13 mouse cellular contexts compared by ENCODE assay signal in genomic region chr5:119575124-119575523, GRCm38 (mm10).
A peak's percentile ranks its signal among the peaks of the same experiment; 100 is the strongest.
DNase-seq lines count a peak whose midpoint lies in the region; ATAC-seq and TF ChIP-seq lines count a peak whose summit lies in the region.
"Had no signal": no experiment of that assay in that cellular context is flagged by ENCODE, and none has a peak within 500 bp of the region (broad histone marks: within the 10 kb centered on the region; RNA-seq: fewer than 3 reads in every experiment).

No protein-coding gene starts in this region.

- no peak for TF ChIP-seq CTCF in heart, postnatal 0 days (IDR thresholded peaks at IDR 0.05; ENCODE audit: low read depth)
- TF ChIP-seq CTCF in layer of hippocampus, adult 2 months (conservative IDR thresholded peaks at IDR 0.05): no peak

- H3K27me3 ChIP-seq in heart, postnatal 0 days (ENCODE audit: control insufficient read depth, insufficient read depth, low read length): no peaks in the 10 kb centered on the region
- H3K27me3 ChIP-seq in liver, embryonic 15.5 days: no peaks in the 10 kb centered on the region
- H3K27me3 ChIP-seq: hindbrain, embryonic 15.5 days had no signal

- H3K27ac ChIP-seq in heart, postnatal 0 days (ENCODE audit: low read depth): peak overlapping the region; percentile 68
- no peak overlapping the region for H3K27ac ChIP-seq in liver, embryonic 15.5 days (replicated peaks)
- H3K27ac ChIP-seq in layer of hippocampus, adult 2 months: no peak overlapping the region
- H3K27ac ChIP-seq: hindbrain, embryonic 15.5 days had no signal

- DNase-seq in gastrocnemius, postnatal 25 days: peak; percentile 6
- no peak for DNase-seq in gastrocnemius, adult 18-20 months (ENCODE audit: low spot score)
- DNase-seq in adrenal gland, postnatal 36 days: peak; percentile 85 to 87
- DNase-seq in heart, postnatal 0 days (ENCODE audit: low spot score): peak; percentile 93
- DNase-seq in thymus, adult 18-20 months: no peak
- DNase-seq in right cerebral cortex, postnatal 25 days: no peak
- DNase-seq in layer of hippocampus, adult 2 months (ENCODE audit: low spot score in 2 of 2): no peak
- DNase-seq: cerebellum, adult 9-10 months; kidney, postnatal 25 days; right cerebral cortex, adult 18-20 months had no signal

- TF ChIP-seq EP300 in heart, postnatal 0 days (IDR thresholded peaks at IDR 0.05; ENCODE audit: low read depth): peak; percentile 96

- WGBS in heart, postnatal 0 days: 3% methylated on average over 14 of the region's 14 CpGs
- 22% methylated on average over 14 of the region's 14 CpGs for WGBS in liver, embryonic 15.5 days (ENCODE audit: insufficient replicate concordance)

- no peak overlapping the region for H3K4me3 ChIP-seq in heart, postnatal 0 days (ENCODE audit: low read depth, low read length)
- H3K4me3 ChIP-seq in liver, embryonic 15.5 days (replicated peaks): no peak overlapping the region
- no peak overlapping the region for H3K4me3 ChIP-seq in layer of hippocampus, adult 2 months
- H3K4me3 ChIP-seq: hindbrain, embryonic 15.5 days had no signal

- ATAC-seq in heart, postnatal 0 days (ENCODE audit: insufficient read depth, low read depth): peak; percentile 96
- peak; percentile 47; the same call in 1 of the 2 replicates for ATAC-seq in liver, embryonic 15.5 days (ENCODE audit: insufficient read depth)

- H3K4me2 ChIP-seq in heart, postnatal 0 days (ENCODE audit: low read depth, low read length): no peak overlapping the region
- H3K4me2 ChIP-seq in liver, embryonic 15.5 days: no peak overlapping the region
- H3K4me2 ChIP-seq: hindbrain, embryonic 15.5 days had no signal

- peaks cover 15% of the 10 kb centered on the region for H3K9me3 ChIP-seq in heart, postnatal 0 days (replicated peaks; ENCODE audit: control insufficient read depth, low read length)
- 0 out of 2 replicates have a peak, but pooled peaks cover 5% of the 10 kb centered on the region for H3K9me3 ChIP-seq in liver, embryonic 15.5 days (replicated peaks)
- H3K9me3 ChIP-seq: hindbrain, embryonic 15.5 days had no signal

- no peaks in the 10 kb centered on the region for H3K36me3 ChIP-seq in heart, postnatal 0 days (replicated peaks; ENCODE audit: control insufficient read depth, insufficient read depth, low read length)
- H3K36me3 ChIP-seq in liver, embryonic 15.5 days (replicated peaks): no peaks in the 10 kb centered on the region
- H3K36me3 ChIP-seq: G1E; hindbrain, embryonic 15.5 days had no signal

- H3K9ac ChIP-seq in heart, postnatal 0 days (replicated peaks; ENCODE audit: low read depth, low read length): no peak overlapping the region
- H3K9ac ChIP-seq in liver, embryonic 15.5 days: no peak overlapping the region
- H3K9ac ChIP-seq: hindbrain, embryonic 15.5 days had no signal

- peaks cover 5% of the 10 kb centered on the region for H3K4me1 ChIP-seq in heart, postnatal 0 days (ENCODE audit: control insufficient read depth, insufficient read depth)
- H3K4me1 ChIP-seq in liver, embryonic 15.5 days (replicated peaks): 0 out of 2 replicates have a peak, but pooled peaks cover 3% of the 10 kb centered on the region
- H3K4me1 ChIP-seq: hindbrain, embryonic 15.5 days had no signal

Comparison
In these comparisons a context has a peak if more than half of its experiments do, and no peak if none do; other contexts are left out.
1. DNase-seq: peak in gastrocnemius, postnatal 25 days (single experiment), adrenal gland, postnatal 36 days (2 of 2) and heart, postnatal 0 days (single experiment); none in gastrocnemius, adult 18-20 months (single experiment), thymus, adult 18-20 months (0 of 2), right cerebral cortex, postnatal 25 days (single experiment) and layer of hippocampus, adult 2 months (0 of 2).